ENCODE assay signal across 12 mouse cellular contexts in the genomic region with DNA sequence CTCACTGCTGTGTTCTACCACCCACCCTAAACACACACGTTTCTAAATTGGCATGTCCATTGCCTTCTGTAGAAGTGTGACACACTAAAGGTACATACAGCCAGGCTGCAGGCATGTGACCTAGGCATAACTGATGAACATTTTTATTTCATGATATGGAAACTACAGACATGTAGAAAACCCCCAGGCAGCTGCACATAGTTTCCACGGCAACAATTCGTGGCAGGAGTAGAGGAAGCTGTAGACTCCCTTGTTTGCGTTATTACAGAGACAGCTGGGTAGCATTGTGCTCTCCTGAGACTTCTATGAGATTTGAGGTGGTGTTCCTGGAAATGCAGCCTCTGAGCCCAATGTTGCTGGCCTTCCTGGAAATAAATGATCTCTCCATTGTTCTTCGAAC. TPM values are rescaled to one million over a fixed set of nuclear protein-coding genes. Genes with fewer than 3 reads are reported as not detected.
DNase-seq lines count a peak whose midpoint lies in the region; ATAC-seq and TF ChIP-seq lines count a peak whose summit lies in the region.
"Had no signal": no experiment of that assay in that cellular context is flagged by ENCODE, and none has a peak within 500 bp of the region (broad histone marks: within the 10 kb centered on the region; RNA-seq: fewer than 3 reads in every experiment).

No protein-coding gene starts in this region.

- 62% methylated on average over 5 of the region's 5 CpGs for WGBS in forebrain, embryonic 15.5 days
- 87% methylated on average over 5 of the region's 5 CpGs for WGBS in forebrain, embryonic 11.5 days
- 46% methylated on average over 5 of the region's 5 CpGs for WGBS in midbrain, postnatal 0 days

- DNase-seq in forebrain, embryonic 11.5 days (ENCODE audit: low spot score): no peak
- peak; percentile 46 to 54 for DNase-seq in spleen, postnatal 36 days (ENCODE audit: low spot score in 2 of 2)
- no peak for DNase-seq in spleen, postnatal 14 days (ENCODE audit: low spot score in 2 of 2)
- DNase-seq in midbrain, postnatal 0 days (ENCODE audit: low spot score): peak; percentile 37
- DNase-seq in thymus, postnatal 4 days: peak; percentile 66
- DNase-seq in kidney, postnatal 36 days: no peak
- no peak for DNase-seq in cerebellum, adult 11-12 months
- DNase-seq: lung, embryonic 14.5 days had no signal

- no peak overlapping the region for H3K4me3 ChIP-seq in forebrain, embryonic 15.5 days
- no peak overlapping the region for H3K4me3 ChIP-seq in forebrain, embryonic 11.5 days (ENCODE audit: low read depth, low read length)
- H3K4me3 ChIP-seq in midbrain, postnatal 0 days (ENCODE audit: low read depth, low read length): no peak overlapping the region
- H3K4me3 ChIP-seq: limb, embryonic 12.5 days had no signal

- H3K27me3 ChIP-seq in forebrain, embryonic 15.5 days: no peaks in the 10 kb centered on the region
- H3K27me3 ChIP-seq in forebrain, embryonic 11.5 days (ENCODE audit: control insufficient read depth, insufficient read depth, low read length): no peaks in the 10 kb centered on the region
- no peaks in the 10 kb centered on the region for H3K27me3 ChIP-seq in midbrain, postnatal 0 days (ENCODE audit: insufficient read depth, low read length)
- H3K27me3 ChIP-seq: limb, embryonic 12.5 days had no signal

- H3K9me3 ChIP-seq in forebrain, embryonic 15.5 days: no peaks in the 10 kb centered on the region
- H3K9me3 ChIP-seq in forebrain, embryonic 11.5 days (ENCODE audit: control insufficient read depth, low read length): no peaks in the 10 kb centered on the region
- H3K9me3 ChIP-seq in midbrain, postnatal 0 days (ENCODE audit: low read length): no peaks in the 10 kb centered on the region
- H3K9me3 ChIP-seq: limb, embryonic 12.5 days had no signal

- H3K27ac ChIP-seq in forebrain, embryonic 15.5 days (replicated peaks): no peak overlapping the region
- no peak overlapping the region for H3K27ac ChIP-seq in forebrain, embryonic 11.5 days (ENCODE audit: low read depth, low read length)
- no peak overlapping the region for H3K27ac ChIP-seq in midbrain, postnatal 0 days (ENCODE audit: low read depth, low read length)
- H3K27ac ChIP-seq: limb, embryonic 12.5 days had no signal

- 0 out of 2 replicates have a peak, but pooled peaks cover 5% of the 10 kb centered on the region for H3K4me1 ChIP-seq in forebrain, embryonic 15.5 days
- H3K4me1 ChIP-seq in forebrain, embryonic 11.5 days (replicated peaks; ENCODE audit: control insufficient read depth, insufficient read depth, low read length): no peaks in the 10 kb centered on the region
- H3K4me1 ChIP-seq in midbrain, postnatal 0 days (ENCODE audit: insufficient read depth, low read length): peaks cover 5% of the 10 kb centered on the region; the same call in 1 of the 2 replicates
- H3K4me1 ChIP-seq: limb, embryonic 12.5 days had no signal

- no peak for TF ChIP-seq CTCF in midbrain, postnatal 0 days (IDR thresholded peaks at IDR 0.05)

- H3K4me2 ChIP-seq in forebrain, embryonic 15.5 days (replicated peaks): no peak overlapping the region
- H3K4me2 ChIP-seq in forebrain, embryonic 11.5 days (ENCODE audit: low read depth, low read length, severe bottlenecking): no peak overlapping the region
- no peak overlapping the region for H3K4me2 ChIP-seq in midbrain, postnatal 0 days (ENCODE audit: low read depth, low read length, poor library complexity, severe bottlenecking)
- H3K4me2 ChIP-seq: limb, embryonic 12.5 days; lung, embryonic 14.5 days had no signal

- H3K9ac ChIP-seq in forebrain, embryonic 15.5 days (replicated peaks): no peak overlapping the region
- no peak overlapping the region for H3K9ac ChIP-seq in forebrain, embryonic 11.5 days (ENCODE audit: low read length)
- H3K9ac ChIP-seq in midbrain, postnatal 0 days (replicated peaks; ENCODE audit: low read length, poor library complexity, severe bottlenecking): no peak overlapping the region
- H3K9ac ChIP-seq: limb, embryonic 12.5 days; lung, embryonic 14.5 days had no signal

- ATAC-seq in forebrain, embryonic 15.5 days (replicated peaks): peak; percentile 67
- no peak for ATAC-seq in forebrain, embryonic 11.5 days (replicated peaks; ENCODE audit: low FRiP score)
- ATAC-seq in midbrain, postnatal 0 days (ENCODE audit: low FRiP score): peak; percentile 42; the same call in 1 of the 2 replicates
- ATAC-seq: intestine, postnatal 0 days had no signal

- no peaks in the 10 kb centered on the region for H3K36me3 ChIP-seq in forebrain, embryonic 15.5 days
- H3K36me3 ChIP-seq in forebrain, embryonic 11.5 days (ENCODE audit: control insufficient read depth, insufficient read depth, low read length): no peaks in the 10 kb centered on the region
- no peaks in the 10 kb centered on the region for H3K36me3 ChIP-seq in midbrain, postnatal 0 days (ENCODE audit: insufficient read depth, low read length)
- H3K36me3 ChIP-seq: limb, embryonic 12.5 days had no signal

RNA-seq across cellular contexts. Expression of a gene that starts 24.9 kb away (rescaled TPM):
- polyA plus RNA-seq in forebrain, embryonic 15.5 days (2015; fragmentation: Nextera tagmentation; extraction: Ambion mirVana): 7.1 and 7.5 TPM in 2 replicates
- polyA plus RNA-seq in forebrain, embryonic 11.5 days (2014; fragmentation: Nextera tagmentation; extraction: Ambion mirVana): 1.6 and 2.0 TPM in 2 replicates
- total RNA-seq in midbrain, postnatal 0 days (2014; rRNA removed): 25.5 and 31.4 TPM in 2 replicates
- 19.3 and 22.2 TPM in 2 replicates for polyA plus RNA-seq in midbrain, postnatal 0 days (2015; fragmentation: Nextera tagmentation; extraction: Ambion mirVana)

RNA-seq across cellular contexts. Expression of a gene that starts 38.4 kb away (rescaled TPM):
- polyA plus RNA-seq in forebrain, embryonic 15.5 days (2015; fragmentation: Nextera tagmentation; extraction: Ambion mirVana): 6.3 and 7.1 TPM in 2 replicates
- 21.1 and 22.7 TPM in 2 replicates for polyA plus RNA-seq in forebrain, embryonic 11.5 days (2014; fragmentation: Nextera tagmentation; extraction: Ambion mirVana)
- 3.7 and 10.0 TPM in 2 replicates for total RNA-seq in midbrain, postnatal 0 days (2014; rRNA removed)
- 9.6 and 11.8 TPM in 2 replicates for polyA plus RNA-seq in midbrain, postnatal 0 days (2015; fragmentation: Nextera tagmentation; extraction: Ambion mirVana)

RNA-seq across cellular contexts. Expression of a gene that starts 51.1 kb away (rescaled TPM):
- not detected in 2 replicates for polyA plus RNA-seq in forebrain, embryonic 15.5 days (2015; fragmentation: Nextera tagmentation; extraction: Ambion mirVana)
- polyA plus RNA-seq in forebrain, embryonic 11.5 days (2014; fragmentation: Nextera tagmentation; extraction: Ambion mirVana): not detected in 2 replicates
- total RNA-seq in midbrain, postnatal 0 days (2014; rRNA removed): not detected in 2 replicates
- polyA plus RNA-seq in midbrain, postnatal 0 days (2015; fragmentation: Nextera tagmentation; extraction: Ambion mirVana): not detected in 2 replicates
- total RNA-seq: adrenal gland, adult 18-20 months had no signal
- polyA plus RNA-seq: lung, embryonic 14.5 days had no signal

Comparison
In these comparisons a context has a peak if more than half of its experiments do, and no peak if none do; other contexts are left out.
1. DNase-seq: peak in spleen, postnatal 36 days (2 of 2), midbrain, postnatal 0 days (single experiment) and thymus, postnatal 4 days (single experiment); none in forebrain, embryonic 11.5 days (single experiment), spleen, postnatal 14 days (0 of 2), kidney, postnatal 36 days (0 of 2) and cerebellum, adult 11-12 months (single experiment).